Mouse (Mus musculus): ENCODE measurements around the gene Casz1.

DNA sequence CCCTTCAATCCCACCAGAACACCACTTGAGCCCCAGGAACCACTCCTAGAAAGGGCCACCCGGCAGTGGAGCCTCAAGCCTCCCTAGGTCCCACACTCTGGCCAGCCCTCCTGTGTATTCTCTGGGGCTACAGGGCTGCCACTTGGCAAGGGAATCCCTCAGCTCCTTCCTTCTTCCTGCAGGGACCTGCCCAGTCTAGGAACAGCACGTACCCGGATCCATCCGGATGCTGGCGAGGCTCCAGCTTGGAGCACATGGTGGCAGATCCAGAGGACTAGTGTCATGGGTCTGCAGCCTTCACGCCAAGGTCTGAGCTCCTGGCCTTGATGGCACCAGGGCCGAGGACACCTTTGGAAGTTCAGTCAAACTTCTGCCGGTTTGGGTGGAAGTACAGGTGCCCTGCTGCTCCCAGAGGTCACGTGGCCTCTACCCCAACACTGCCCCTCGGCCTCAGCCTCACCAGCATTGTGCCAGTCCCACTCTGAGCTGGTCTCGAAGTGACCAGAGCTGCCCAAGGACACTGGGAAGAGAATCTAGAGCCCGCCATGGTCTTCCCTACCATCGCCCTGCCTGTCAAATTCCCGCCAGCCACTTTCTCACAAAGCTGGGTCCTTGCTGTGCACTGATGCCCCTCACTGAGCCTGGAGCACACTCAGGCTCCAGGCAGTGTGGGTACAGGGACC, 151.0 kb downstream of the Casz1 start:
- TF ChIP-seq CTCF (IDR thresholded peaks at IDR 0.05), result no peak
- TF ChIP-seq POLR2A (IDR thresholded peaks at IDR 0.05; ENCODE audit: insufficient read depth, low read depth, low read length), result 0 out of 2 replicates have a peak, but pooled peaks have one; percentile 17

All from heart, adult 2 months (tissue).